13 mouse cellular contexts compared by ENCODE assay signal in genomic region chr4:152546481-152546880, GRCm38 (mm10).
A peak's percentile ranks its signal among the peaks of the same experiment; 100 is the strongest.
DNase-seq lines count a peak whose midpoint lies in the region; ATAC-seq and TF ChIP-seq lines count a peak whose summit lies in the region.
"Had no signal": no experiment of that assay in that cellular context is flagged by ENCODE, and none has a peak within 500 bp of the region (broad histone marks: within the 10 kb centered on the region; RNA-seq: fewer than 3 reads in every experiment).

No protein-coding gene starts in this region.

- no peak for ATAC-seq in forebrain, postnatal 0 days
- ATAC-seq in forebrain, embryonic 16.5 days: no peak
- ATAC-seq in lung, embryonic 14.5 days (ENCODE audit: insufficient read depth): no peak
- no peak for ATAC-seq in hindbrain, embryonic 12.5 days (ENCODE audit: low FRiP score)
- ATAC-seq in neural tube, embryonic 15.5 days (ENCODE audit: low FRiP score): no peak
- ATAC-seq in granulocyte monocyte progenitor cell, adult 5-6 weeks (replicated peaks; ENCODE audit: poor library complexity, severe bottlenecking): no peak

- WGBS in forebrain, postnatal 0 days: 56% methylated on average over 8 of the region's 8 CpGs
- WGBS in forebrain, embryonic 16.5 days: 58% methylated on average over 8 of the region's 8 CpGs
- WGBS in lung, embryonic 14.5 days: 50% methylated on average over 8 of the region's 8 CpGs
- WGBS in hindbrain, embryonic 12.5 days: 67% methylated on average over 8 of the region's 8 CpGs
- WGBS in neural tube, embryonic 15.5 days: 55% methylated on average over 8 of the region's 8 CpGs

- no peaks in the 10 kb centered on the region for H3K27me3 ChIP-seq in forebrain, postnatal 0 days (ENCODE audit: insufficient read depth, low read length)
- no peaks in the 10 kb centered on the region for H3K27me3 ChIP-seq in forebrain, embryonic 16.5 days (replicated peaks; ENCODE audit: control insufficient read depth, insufficient read depth, low read length)
- no peaks in the 10 kb centered on the region for H3K27me3 ChIP-seq in lung, embryonic 14.5 days (ENCODE audit: insufficient read depth, low read length)
- no peaks in the 10 kb centered on the region for H3K27me3 ChIP-seq in hindbrain, embryonic 12.5 days
- H3K27me3 ChIP-seq in neural tube, embryonic 15.5 days (replicated peaks): no peaks in the 10 kb centered on the region

- H3K36me3 ChIP-seq in forebrain, postnatal 0 days (ENCODE audit: insufficient read depth): no peaks in the 10 kb centered on the region
- H3K36me3 ChIP-seq in forebrain, embryonic 16.5 days (ENCODE audit: control insufficient read depth, insufficient read depth): no peaks in the 10 kb centered on the region
- H3K36me3 ChIP-seq in lung, embryonic 14.5 days (ENCODE audit: insufficient read depth): no peaks in the 10 kb centered on the region
- H3K36me3 ChIP-seq in hindbrain, embryonic 12.5 days: peaks cover 20% of the 10 kb centered on the region; the same call in 1 of the 2 replicates
- H3K36me3 ChIP-seq in neural tube, embryonic 15.5 days: peaks cover 10% of the 10 kb centered on the region; the same call in 1 of the 2 replicates

- no peaks in the 10 kb centered on the region for H3K9me3 ChIP-seq in forebrain, postnatal 0 days (ENCODE audit: low read length)
- H3K9me3 ChIP-seq in forebrain, embryonic 16.5 days (ENCODE audit: control insufficient read depth, low read length): no peaks in the 10 kb centered on the region; the same call in 1 of the 2 replicates
- H3K9me3 ChIP-seq in lung, embryonic 14.5 days (ENCODE audit: low read depth, low read length): no peaks in the 10 kb centered on the region
- peaks cover 4% of the 10 kb centered on the region; the same call in 1 of the 2 replicates for H3K9me3 ChIP-seq in hindbrain, embryonic 12.5 days (replicated peaks)
- H3K9me3 ChIP-seq in neural tube, embryonic 15.5 days (replicated peaks): no peaks in the 10 kb centered on the region

- H3K27ac ChIP-seq in forebrain, postnatal 0 days (ENCODE audit: low read depth, low read length): no peak overlapping the region
- H3K27ac ChIP-seq in forebrain, embryonic 16.5 days (ENCODE audit: low read length): no peak overlapping the region
- H3K27ac ChIP-seq in lung, embryonic 14.5 days (ENCODE audit: low read depth): no peak overlapping the region
- H3K27ac ChIP-seq in hindbrain, embryonic 12.5 days: peak overlapping the region; percentile 77; the same call in 1 of the 2 replicates
- H3K27ac ChIP-seq in neural tube, embryonic 15.5 days (replicated peaks): peak overlapping the region; percentile 74; the same call in 1 of the 2 replicates

- no peaks in the 10 kb centered on the region for H3K4me1 ChIP-seq in forebrain, postnatal 0 days (ENCODE audit: insufficient read depth)
- peaks cover 13% of the 10 kb centered on the region for H3K4me1 ChIP-seq in forebrain, embryonic 16.5 days (replicated peaks; ENCODE audit: control insufficient read depth, insufficient read depth, low read length)
- no peaks in the 10 kb centered on the region for H3K4me1 ChIP-seq in lung, embryonic 14.5 days (ENCODE audit: insufficient read depth)
- H3K4me1 ChIP-seq in hindbrain, embryonic 12.5 days: peaks cover 19% of the 10 kb centered on the region
- peaks cover 33% of the 10 kb centered on the region for H3K4me1 ChIP-seq in neural tube, embryonic 15.5 days

- TF ChIP-seq CTCF in forebrain, postnatal 0 days (IDR thresholded peaks at IDR 0.05; ENCODE audit: low read depth): peak; percentile 40; the same call in 1 of the 2 replicates
- 0 out of 2 replicates have a peak, but pooled peaks have one; percentile 21 for TF ChIP-seq CTCF in lung, embryonic 14.5 days (IDR thresholded peaks at IDR 0.05; ENCODE audit: low read depth)

- H3K4me3 ChIP-seq in forebrain, postnatal 0 days (ENCODE audit: low read depth, low read length): no peak overlapping the region
- no peak overlapping the region for H3K4me3 ChIP-seq in forebrain, embryonic 16.5 days (replicated peaks; ENCODE audit: low read length)
- no peak overlapping the region for H3K4me3 ChIP-seq in lung, embryonic 14.5 days (ENCODE audit: low read depth, low read length)
- no peak overlapping the region for H3K4me3 ChIP-seq in hindbrain, embryonic 12.5 days
- no peak overlapping the region for H3K4me3 ChIP-seq in neural tube, embryonic 15.5 days (replicated peaks)

- no peak for DNase-seq in forebrain, postnatal 0 days
- no peak for DNase-seq in lung, embryonic 14.5 days
- no peak for DNase-seq in lung, postnatal 4 days
- DNase-seq in thymus, postnatal 10 days (ENCODE audit: low spot score in 2 of 2): no peak
- DNase-seq: gastrocnemius, postnatal 25 days; heart, postnatal 14 days; lung, adult 18-20 months; spleen, adult 18-20 months; thymus, adult 18-20 months had no signal

- H3K9ac ChIP-seq in forebrain, postnatal 0 days: no peak overlapping the region
- H3K9ac ChIP-seq in forebrain, embryonic 16.5 days (replicated peaks; ENCODE audit: low read depth, low read length): no peak overlapping the region
- no peak overlapping the region for H3K9ac ChIP-seq in lung, embryonic 14.5 days
- H3K9ac ChIP-seq in hindbrain, embryonic 12.5 days: no peak overlapping the region
- H3K9ac ChIP-seq in neural tube, embryonic 15.5 days (replicated peaks): no peak overlapping the region

- no peak overlapping the region for H3K4me2 ChIP-seq in forebrain, postnatal 0 days (ENCODE audit: low read depth)
- no peak overlapping the region for H3K4me2 ChIP-seq in forebrain, embryonic 16.5 days (ENCODE audit: low read length)
- H3K4me2 ChIP-seq in lung, embryonic 14.5 days: no peak overlapping the region
- H3K4me2 ChIP-seq in hindbrain, embryonic 12.5 days (replicated peaks): no peak overlapping the region
- no peak overlapping the region for H3K4me2 ChIP-seq in neural tube, embryonic 15.5 days

Comparison
In these comparisons a context has a peak if more than half of its experiments do, and no peak if none do; other contexts are left out.
1. H3K27ac ChIP-seq: peak in hindbrain, embryonic 12.5 days (single experiment) and neural tube, embryonic 15.5 days (single experiment); none in forebrain, postnatal 0 days (single experiment), forebrain, embryonic 16.5 days (single experiment) and lung, embryonic 14.5 days (single experiment).